Mouse (Mus musculus) embryonic facial prominence, embryonic 14.5 days (tissue): ENCODE data around the gene Kif1c. TPM values are rescaled to one million over a fixed set of nuclear protein-coding genes. Genes with fewer than 3 reads are reported as not detected.

Experiments used
- ATAC-seq: fragments of 200-750 bp; cut with Nextera tagmentation; 2 replicates; pipeline ENCODE4 v1.8.0; 2017; ENCODE audit warnings: low read depth, moderate number of reproducible peaks, moderate TSS enrichment
- DNase-seq: peaks from one replicate; pipeline ENCODE4 v3.0.0-alpha.2; 2015; ENCODE audit warnings: low spot score
- H3K27ac ChIP-seq: fragments of 300-500 bp; sonication (generic); replicated peaks from 2 replicates; pipeline ENCODE4 v1.5.1; 2014; ENCODE audit warnings: low read depth, mild to moderate bottlenecking, low read length, moderate library complexity
- H3K27me3 ChIP-seq: fragments of 300-500 bp; sonication (generic); replicated peaks from 2 replicates; pipeline ENCODE4 v1.6.1; 2014; ENCODE audit warnings: low read length; ENCODE audit not compliant: control insufficient read depth, insufficient read depth
- H3K36me3 ChIP-seq: fragments of 300-500 bp; sonication (generic); 2 replicates; pipeline ENCODE4 v1.6.1; 2014; ENCODE audit warnings: low read length, mixed read lengths; ENCODE audit not compliant: control insufficient read depth, insufficient read depth
- H3K4me1 ChIP-seq: fragments of 300-500 bp; sonication (generic); 2 replicates; pipeline ENCODE4 v1.6.1; 2014; ENCODE audit warnings: antibody characterized with exemption, low read length; ENCODE audit not compliant: control insufficient read depth, insufficient read depth
- H3K4me2 ChIP-seq: fragments of 300-500 bp; sonication (generic); 2 replicates; pipeline ENCODE4 v1.6.1; 2014; ENCODE audit warnings: low read depth, mild to moderate bottlenecking, low read length, moderate library complexity, mixed read lengths
- H3K4me3 ChIP-seq: fragments of 300-500 bp; sonication (generic); 2 replicates; pipeline ENCODE4 v1.5.1; 2014; ENCODE audit warnings: low read depth, mild to moderate bottlenecking, low read length
- H3K9ac ChIP-seq: fragments of 300-500 bp; sonication (generic); 2 replicates; pipeline ENCODE4 v1.6.1; 2014; ENCODE audit warnings: low read depth, mild to moderate bottlenecking, low read length, moderate library complexity, mixed read lengths
- H3K9me3 ChIP-seq: fragments of 300-500 bp; sonication (generic); 2 replicates; pipeline ENCODE4 v1.6.1; 2016; ENCODE audit warnings: low read length; ENCODE audit not compliant: control insufficient read depth
- WGBS: fragments of 180-500 bp; shearing (Covaris S2); extraction: QIAGEN DNeasy Blood & Tissue Kit; methylation state at CpG from one replicate; pipeline ENCODE4 v1.1.7; 2014; 5-methylcytosine and 5-hydroxymethylcytosine counted together
- polyA plus RNA-seq: library from polyadenylated mRNA; unstranded; fragments of >200 nt; fragmentation: Nextera tagmentation; extraction: Ambion mirVana; gene quantifications from 2 replicates; pipeline ENCODE4 v1.2.1, GENCODE M21; 2014

Kif1c gene
- polyA plus RNA-seq, 1 experiment from 2014 or later = 14.8 TPM

DNA sequence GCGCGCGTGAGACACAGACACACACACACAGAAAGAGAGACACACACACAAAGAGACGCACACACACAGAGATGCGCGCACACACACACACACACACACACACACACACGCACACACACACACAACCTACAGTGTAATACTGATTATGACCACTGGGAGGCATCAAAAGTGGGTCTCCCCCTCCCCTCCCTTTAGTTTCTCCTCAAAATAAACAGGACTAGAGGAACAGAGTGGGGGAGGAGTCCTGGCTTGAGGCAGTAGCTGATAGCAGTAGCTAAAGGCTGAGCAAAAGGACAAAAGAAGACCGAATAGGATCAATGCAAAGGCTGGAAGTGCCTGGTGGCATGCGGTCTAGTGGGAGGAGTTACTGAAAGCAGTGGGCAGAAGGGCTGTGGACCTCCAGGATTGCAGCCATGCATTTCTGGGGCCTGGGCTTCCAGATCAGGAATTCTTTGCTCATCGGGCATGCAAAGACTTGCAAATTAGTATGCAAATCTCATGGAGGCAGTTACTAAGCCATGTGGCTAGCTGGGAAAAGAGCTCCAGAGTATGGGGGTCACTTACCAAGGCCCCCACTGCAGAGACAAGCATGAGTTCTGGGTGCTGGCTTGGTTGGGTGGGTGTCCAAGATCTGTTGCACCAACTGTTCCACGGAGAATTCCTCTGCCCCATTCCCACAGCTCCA is 18.3 kb upstream of the Kif1c start:
- ATAC-seq = peak; percentile 65; the same call in 1 of the 2 replicates
- Histone ChIP-seq H3K9me3 (no peaks in the 10 kb centered on the region), H3K4me1 (no peaks in the 10 kb centered on the region; the same call in 1 of the 2 replicates), H3K27ac (no peak overlapping the region), H3K4me2 (no peak overlapping the region), H3K36me3 (peaks cover 58% of the 10 kb centered on the region), H3K4me3 (no peak overlapping the region), H3K9ac (0 out of 2 replicates have a peak overlapping the region, but pooled peaks have one; percentile 10), H3K27me3 (no peaks in the 10 kb centered on the region)
- peak; percentile 61 for DNase-seq
- WGBS = 23% methylated on average over 11 of the region's 11 CpGs

DNA sequence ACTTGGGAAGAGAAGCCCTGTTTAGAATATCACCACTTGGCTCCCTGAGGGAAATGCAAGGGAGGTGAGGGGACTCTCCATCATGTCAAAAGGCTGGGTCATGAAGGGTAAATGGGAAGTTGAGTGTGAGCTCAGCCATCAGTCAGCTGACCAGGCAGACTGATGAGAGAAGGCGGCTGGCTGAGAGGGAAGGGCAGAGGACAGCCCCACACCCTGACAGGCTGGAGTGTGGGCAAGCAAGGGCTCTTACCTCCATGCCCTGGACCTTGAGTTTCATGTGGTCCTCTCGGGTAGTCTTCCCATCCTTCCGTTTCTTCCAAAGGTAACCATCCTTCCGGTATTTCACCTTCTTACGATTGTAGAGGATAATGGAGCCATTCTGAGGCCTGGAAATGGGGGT is 16.7 kb upstream of the Kif1c start:
- DNase-seq = no peak
- WGBS = 90% methylated on average over 5 of the region's 5 CpGs
- Histone ChIP-seq H3K4me1 (peaks cover 5% of the 10 kb centered on the region; the same call in 1 of the 2 replicates), H3K27ac (no peak overlapping the region), H3K4me3 (no peak overlapping the region), H3K4me2 (no peak overlapping the region), H3K9me3 (no peaks in the 10 kb centered on the region), H3K9ac (no peak overlapping the region), H3K36me3 (peaks cover 51% of the 10 kb centered on the region), H3K27me3 (no peaks in the 10 kb centered on the region)
- ATAC-seq = no peak

- peak overlapping the region; percentile 93 for H3K4me2 ChIP-seq
- H3K9ac ChIP-seq = peak overlapping the region; percentile 84
- no peaks in the 10 kb centered on the region for H3K9me3 ChIP-seq
- H3K27ac ChIP-seq = peak overlapping the region; percentile 89
- peak; percentile 65 for DNase-seq
- peak; percentile 78 for ATAC-seq
- 2% methylated on average over 16 of the region's 16 CpGs for WGBS
- peak overlapping the region; percentile 85 for H3K4me3 ChIP-seq
- H3K36me3 ChIP-seq = peaks cover 27% of the 10 kb centered on the region
- H3K4me1 ChIP-seq = peaks cover 8% of the 10 kb centered on the region; the same call in 1 of the 2 replicates
- H3K27me3 ChIP-seq = no peaks in the 10 kb centered on the region
Measured at GRCm38 (mm10) chr11:70686901-70687566, 13.3 kb upstream of the Kif1c start.

- Histone ChIP-seq H3K4me1 (0 out of 2 replicates have a peak, but pooled peaks cover 8% of the 10 kb centered on the region), H3K27me3 (no peaks in the 10 kb centered on the region), H3K36me3 (peaks cover 21% of the 10 kb centered on the region), H3K4me2 (peak within 1 kb of the TSS; percentile 93), H3K9ac (peak within 1 kb of the TSS; percentile 84), H3K4me3 (peak within 1 kb of the TSS; percentile 85), H3K9me3 (no peaks in the 10 kb centered on the region), H3K27ac (peak within 1 kb of the TSS; percentile 89)
- peak; percentile 86 for ATAC-seq
- DNase-seq = peak; percentile 88
- 0% methylated on average over 24 of the region's 55 CpGs for WGBS
Measured at GRCm38 (mm10) chr11:70687601-70688199, 12.6 kb upstream of the Kif1c start, which contains the start of gene Camta2. Gene Camta2, minus strand, starts transcription at chr11:70688105.

DNA sequence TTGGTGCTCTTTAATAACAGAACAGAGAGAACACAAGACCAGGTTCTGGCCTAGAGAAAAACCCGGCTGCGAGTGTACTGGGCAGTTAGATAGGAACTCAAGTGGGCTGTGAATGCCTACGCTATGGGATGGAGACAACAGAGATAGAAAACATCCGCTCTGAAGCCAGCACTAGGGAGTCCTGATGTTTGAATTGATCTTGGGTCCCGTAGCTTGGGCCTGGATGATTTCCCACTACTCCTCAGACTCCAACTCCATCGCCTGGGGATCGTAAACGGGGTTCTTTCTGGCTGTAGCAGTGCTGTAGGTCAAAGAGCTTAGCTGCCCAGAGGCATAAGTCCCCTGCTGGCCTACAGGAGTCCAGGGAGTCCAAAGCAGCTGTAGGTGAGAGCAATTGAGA is 12.0 kb upstream of the Kif1c start:
- Histone ChIP-seq H3K27ac (peak overlapping the region; percentile 89), H3K9me3 (no peaks in the 10 kb centered on the region), H3K4me2 (peak overlapping the region; percentile 93), H3K4me1 (0 out of 2 replicates have a peak, but pooled peaks cover 8% of the 10 kb centered on the region), H3K36me3 (peaks cover 14% of the 10 kb centered on the region), H3K4me3 (peak overlapping the region; percentile 85), H3K27me3 (no peaks in the 10 kb centered on the region), H3K9ac (peak overlapping the region; percentile 84)
- DNase-seq = no peak
- ATAC-seq = no peak
- WGBS = 21% methylated on average over 8 of the region's 8 CpGs

DNA sequence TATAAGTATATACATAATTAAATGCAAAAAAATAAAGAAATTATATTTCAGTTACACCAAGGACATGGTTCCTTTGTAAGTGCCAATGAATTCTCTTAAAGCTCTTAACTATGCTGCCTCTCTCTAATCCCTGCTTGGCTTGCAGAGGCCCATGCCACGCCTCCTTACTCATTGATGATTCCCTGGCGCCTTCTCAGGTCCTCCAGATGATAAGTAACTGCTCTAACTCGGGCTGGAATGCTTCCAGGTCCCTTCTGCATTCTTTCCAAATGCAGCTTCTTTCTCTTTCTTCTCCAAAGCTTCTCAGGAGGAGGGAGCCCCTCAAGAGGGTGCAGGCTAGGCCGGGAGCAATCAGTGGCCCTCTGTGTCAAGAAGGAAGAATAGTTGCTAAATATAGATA is 10.8 kb upstream of the Kif1c start:
- no peaks in the 10 kb centered on the region for H3K27me3 ChIP-seq
- H3K27ac ChIP-seq = no peak overlapping the region
- H3K4me1 ChIP-seq = 0 out of 2 replicates have a peak, but pooled peaks cover 8% of the 10 kb centered on the region
- DNase-seq (peak; percentile 29), ATAC-seq (no peak)
- WGBS = 43% methylated on average over 4 of the region's 4 CpGs
- no peak overlapping the region for H3K4me2 ChIP-seq
- no peak overlapping the region for H3K9ac ChIP-seq
- H3K4me3 ChIP-seq = no peak overlapping the region
- 0 out of 2 replicates have a peak, but pooled peaks cover 3% of the 10 kb centered on the region for H3K36me3 ChIP-seq
- no peaks in the 10 kb centered on the region for H3K9me3 ChIP-seq

DNA sequence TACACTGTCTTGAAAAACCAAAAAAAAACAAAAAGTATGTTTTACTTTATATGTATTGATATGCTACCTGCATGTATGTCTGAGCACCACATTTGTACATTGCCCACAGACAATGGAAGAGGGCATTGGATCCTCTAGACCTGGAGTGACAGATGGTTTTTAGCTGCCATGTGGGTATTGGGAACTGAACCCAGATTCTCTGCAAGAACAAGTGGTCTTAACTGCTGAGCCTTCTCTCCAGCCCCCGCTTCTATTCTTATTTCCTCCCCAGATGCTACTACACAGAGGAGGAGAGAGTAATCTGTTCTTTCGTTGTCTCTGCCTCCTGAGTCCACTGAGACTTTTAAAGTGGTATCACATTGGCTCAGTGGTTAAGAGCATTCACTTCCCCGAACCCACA is 6.8 kb upstream of the Kif1c start:
- Histone ChIP-seq H3K4me3 (no peak overlapping the region), H3K9ac (no peak overlapping the region), H3K4me1 (0 out of 2 replicates have a peak, but pooled peaks cover 4% of the 10 kb centered on the region), H3K27me3 (no peaks in the 10 kb centered on the region), H3K4me2 (no peak overlapping the region), H3K36me3 (no peaks in the 10 kb centered on the region), H3K9me3 (no peaks in the 10 kb centered on the region), H3K27ac (no peak overlapping the region)
- ATAC-seq = no peak
- DNase-seq = no peak
- 58% methylated on average over 3 of the region's 3 CpGs for WGBS

DNA sequence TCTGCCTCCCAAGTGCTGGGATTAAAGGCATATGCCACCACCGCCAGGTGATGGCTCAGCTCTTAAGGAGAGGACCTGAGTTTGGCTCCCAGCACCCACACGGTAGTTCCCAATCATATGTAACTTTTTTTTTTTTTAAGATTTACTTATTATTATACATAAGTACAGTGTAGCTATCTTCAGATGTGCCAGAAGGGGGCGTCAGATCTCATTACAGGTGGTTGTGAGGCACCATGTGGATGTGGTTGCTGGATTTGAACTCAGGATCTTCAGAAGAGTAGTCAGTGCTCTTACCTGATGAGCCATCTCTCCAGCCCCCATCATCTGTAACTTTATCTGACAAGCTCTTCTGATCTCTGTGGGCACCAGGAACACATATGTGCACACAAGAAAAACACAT is 3.0 kb upstream of the Kif1c start:
- no peaks in the 10 kb centered on the region for H3K9me3 ChIP-seq
- 72% methylated on average over 3 of the region's 3 CpGs for WGBS
- H3K4me2 ChIP-seq = no peak overlapping the region
- no peak for DNase-seq
- H3K9ac ChIP-seq = no peak overlapping the region
- ATAC-seq = no peak
- no peaks in the 10 kb centered on the region for H3K27me3 ChIP-seq
- H3K36me3 ChIP-seq = no peaks in the 10 kb centered on the region
- H3K4me1 ChIP-seq = peaks cover 15% of the 10 kb centered on the region
- H3K4me3 ChIP-seq = no peak overlapping the region
- no peak overlapping the region for H3K27ac ChIP-seq
